Mouse (Mus musculus): ENCODE measurements at regions not wholly inside any gene's neighbourhood (a gene's known extent, or its start where the extent isn't known, plus 50 kb on each side); places are given as distances from the start of the nearest gene placed in this dataset.
"Not testable (repeated sequence)": the region's sequence is repeated elsewhere in the genome, so short reads cannot be mapped to it uniquely, and the experiment has no call there.

DNA sequence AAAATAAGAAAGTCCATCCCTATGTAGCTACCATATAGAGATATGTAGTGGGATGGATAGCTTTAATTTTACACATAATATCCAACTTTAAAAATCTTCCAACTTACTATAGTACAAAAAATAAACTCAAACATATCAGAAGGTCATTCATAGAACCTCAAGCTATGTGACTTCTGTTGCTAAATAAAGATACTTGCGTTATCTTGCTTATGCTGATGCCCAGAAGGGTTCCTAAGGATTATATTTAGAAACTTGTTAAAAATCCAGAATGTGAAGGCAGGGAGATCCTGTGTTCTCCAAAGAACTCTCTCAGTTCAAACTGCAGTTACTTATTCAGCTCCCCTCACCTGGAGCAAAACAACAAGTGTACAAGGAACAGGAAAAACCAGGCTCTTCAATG is 177.9 kb upstream of the Pcsk5 start:
- 86% methylated on average over 1 of the region's 1 CpGs for WGBS
- Histone ChIP-seq H3K27ac (replicated peaks) (no peak overlapping the region), H3K4me2 (no peak overlapping the region), H3K4me3 (replicated peaks) (no peak overlapping the region), H3K9me3 (replicated peaks) (no peaks in the 10 kb centered on the region), H3K4me1 (no peaks in the 10 kb centered on the region), H3K36me3 (no peaks in the 10 kb centered on the region), H3K27me3 (replicated peaks) (no peaks in the 10 kb centered on the region), H3K9ac (replicated peaks) (no peak overlapping the region)
- ATAC-seq (ENCODE audit: low FRiP score), result no peak

DNA sequence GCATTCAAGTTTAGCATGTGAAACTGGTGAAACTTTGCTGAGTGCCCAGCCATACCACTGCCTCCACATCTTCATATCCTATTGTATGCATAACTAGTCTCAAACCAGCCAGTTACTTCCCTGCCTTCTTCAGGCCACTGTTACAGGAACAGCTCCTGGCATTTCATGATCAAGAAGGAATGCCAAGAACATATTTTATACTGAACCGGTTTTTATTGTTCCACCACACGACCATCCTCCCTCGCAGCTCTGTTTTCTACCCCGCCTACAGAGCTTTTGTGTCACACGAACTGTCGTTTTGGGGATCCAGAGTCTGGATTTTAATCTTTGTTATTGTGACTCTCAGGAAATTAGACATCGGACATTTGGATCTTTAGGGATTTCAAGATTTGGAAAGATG is 174.6 kb upstream of the Pcsk5 start:
- Histone ChIP-seq H3K4me2 (no peak overlapping the region), H3K36me3 (no peaks in the 10 kb centered on the region), H3K4me3 (replicated peaks) (no peak overlapping the region), H3K4me1 (no peaks in the 10 kb centered on the region), H3K9me3 (replicated peaks) (no peaks in the 10 kb centered on the region), H3K9ac (replicated peaks) (no peak overlapping the region), H3K27ac (replicated peaks) (no peak overlapping the region), H3K27me3 (replicated peaks) (no peaks in the 10 kb centered on the region)
- 76% methylated on average over 7 of the region's 7 CpGs for WGBS
- no peak for ATAC-seq (ENCODE audit: low FRiP score)

DNA sequence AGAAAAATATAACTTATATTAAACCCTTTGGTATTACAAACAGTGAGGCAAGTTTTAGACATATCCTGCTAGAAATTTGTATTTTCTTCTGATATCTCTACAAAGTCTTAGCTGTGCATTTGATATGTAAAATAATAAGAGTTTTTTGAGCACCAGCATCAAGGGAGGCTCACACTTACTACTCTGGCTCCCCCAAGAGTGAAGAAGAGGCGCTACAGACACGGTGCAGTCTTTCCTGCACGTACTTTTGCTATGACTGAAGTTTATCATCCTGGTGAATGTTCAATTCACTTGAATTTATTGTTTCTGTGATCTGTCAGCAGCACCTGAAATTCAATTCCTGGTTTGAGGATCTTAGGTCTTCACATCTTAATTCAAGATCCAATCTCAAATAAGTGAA is 160.1 kb upstream of the Pcsk5 start:
- Histone ChIP-seq H3K9me3 (replicated peaks) (no peaks in the 10 kb centered on the region), H3K4me3 (replicated peaks) (no peak overlapping the region), H3K9ac (replicated peaks) (no peak overlapping the region), H3K27me3 (replicated peaks) (no peaks in the 10 kb centered on the region), H3K36me3 (no peaks in the 10 kb centered on the region), H3K4me2 (no peak overlapping the region), H3K4me1 (no peaks in the 10 kb centered on the region), H3K27ac (replicated peaks) (no peak overlapping the region)
- ATAC-seq (ENCODE audit: low FRiP score), result no peak
- WGBS, result 94% methylated on average over 3 of the region's 3 CpGs

DNA sequence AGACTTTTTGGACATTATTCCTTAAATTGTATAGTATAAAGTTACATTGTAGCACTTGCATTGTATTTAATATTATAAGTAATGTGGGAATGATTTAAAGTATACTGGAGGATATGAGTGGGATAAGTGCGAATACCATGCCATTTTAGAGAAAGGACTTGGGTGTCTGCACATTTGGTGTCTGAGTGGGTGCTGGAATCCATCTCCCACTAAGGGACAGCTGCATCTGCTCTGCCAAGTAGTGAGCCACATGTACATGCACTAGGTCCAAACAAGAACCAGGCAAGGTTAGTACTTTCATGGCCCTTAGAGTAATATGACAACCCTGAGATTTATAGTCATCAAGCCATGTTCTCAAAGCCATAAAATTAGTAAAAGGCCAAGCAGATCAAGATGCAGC is 146.0 kb upstream of the Pcsk5 start:
- Histone ChIP-seq H3K9ac (replicated peaks) (no peak overlapping the region), H3K9me3 (replicated peaks) (no peaks in the 10 kb centered on the region), H3K36me3 (no peaks in the 10 kb centered on the region), H3K4me1 (no peaks in the 10 kb centered on the region), H3K27ac (replicated peaks) (no peak overlapping the region), H3K4me3 (replicated peaks) (no peak overlapping the region), H3K4me2 (no peak overlapping the region), H3K27me3 (replicated peaks) (no peaks in the 10 kb centered on the region)
- no peak for ATAC-seq (ENCODE audit: low FRiP score)
- WGBS, result 90% methylated on average over 1 of the region's 1 CpGs

DNA sequence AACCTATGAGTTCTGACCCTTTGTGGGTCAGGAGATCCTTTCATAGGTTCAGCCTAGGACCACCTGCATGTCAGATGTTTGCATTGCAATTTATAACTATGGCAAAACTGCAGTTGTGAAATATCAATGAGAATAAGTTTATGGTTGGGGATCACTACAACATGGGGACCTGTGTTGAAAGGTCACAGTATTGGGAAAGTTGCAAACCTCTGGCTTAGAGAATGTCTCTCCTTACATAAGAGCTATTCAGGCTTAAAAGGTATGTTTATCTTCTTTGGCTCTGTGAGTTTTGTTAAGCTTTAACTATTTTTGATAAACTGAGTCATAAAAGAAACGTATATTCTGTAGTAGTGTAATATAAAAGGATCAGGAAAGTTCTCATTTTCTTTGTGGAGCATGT is 128.1 kb upstream of the Pcsk5 start:
- Histone ChIP-seq H3K9me3 (replicated peaks) (no peaks in the 10 kb centered on the region), H3K27me3 (replicated peaks) (no peaks in the 10 kb centered on the region), H3K4me3 (replicated peaks) (no peak overlapping the region), H3K36me3 (no peaks in the 10 kb centered on the region), H3K4me2 (no peak overlapping the region), H3K4me1 (no peaks in the 10 kb centered on the region), H3K9ac (replicated peaks) (no peak overlapping the region), H3K27ac (replicated peaks) (no peak overlapping the region)
- ATAC-seq (ENCODE audit: low FRiP score), result no peak
- 82% methylated on average over 1 of the region's 1 CpGs for WGBS

DNA sequence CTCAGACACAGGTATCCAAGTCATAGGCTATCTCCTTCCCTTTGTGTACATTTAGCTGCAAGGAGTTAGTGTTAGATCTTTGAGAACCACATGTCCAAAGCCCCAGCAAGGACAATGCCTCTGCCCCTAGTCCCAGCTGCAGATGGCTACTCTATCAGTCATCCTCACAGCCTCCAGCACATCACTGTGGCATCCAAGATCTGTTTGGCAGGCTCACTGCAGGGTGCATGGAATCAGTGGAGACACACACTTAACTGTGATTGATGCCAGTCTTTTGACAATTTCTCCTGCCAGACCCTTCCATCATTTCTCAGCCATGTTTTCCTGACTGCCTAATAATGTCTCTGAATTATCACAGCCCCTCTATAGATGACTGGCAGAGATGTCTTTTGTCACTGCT is 121.0 kb upstream of the Pcsk5 start:
- no peak overlapping the region for H3K4me2 ChIP-seq
- no peaks in the 10 kb centered on the region for H3K9me3 ChIP-seq (replicated peaks)
- H3K4me1 ChIP-seq, result no peaks in the 10 kb centered on the region
- no peaks in the 10 kb centered on the region for H3K36me3 ChIP-seq
- no peak for ATAC-seq (ENCODE audit: low FRiP score)
- H3K4me3 ChIP-seq (replicated peaks), result no peak overlapping the region
- no peak overlapping the region for H3K27ac ChIP-seq (replicated peaks)
- H3K27me3 ChIP-seq (replicated peaks), result no peaks in the 10 kb centered on the region
- no peak overlapping the region for H3K9ac ChIP-seq (replicated peaks)

DNA sequence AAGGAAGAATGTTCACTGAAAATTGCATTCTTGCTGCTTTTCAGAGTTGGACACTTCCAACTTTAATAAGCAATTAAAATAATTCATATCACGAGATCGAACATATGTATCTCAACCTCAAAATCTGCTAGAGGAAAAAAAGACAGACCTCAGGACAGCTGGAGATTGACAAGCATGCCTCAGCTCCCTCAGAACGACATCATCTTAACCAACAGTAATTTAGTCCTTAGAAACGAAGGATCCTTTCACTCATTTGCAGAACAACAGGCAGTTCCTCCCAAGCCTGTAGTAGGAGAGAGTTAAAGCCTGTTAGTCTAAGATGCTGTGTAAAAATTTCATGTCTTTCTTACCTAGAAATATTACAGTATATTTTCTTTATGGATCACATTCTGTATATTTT is 95.2 kb upstream of the Pcsk5 start:
- Histone ChIP-seq H3K27ac (replicated peaks) (no peak overlapping the region), H3K9me3 (replicated peaks) (no peaks in the 10 kb centered on the region), H3K9ac (replicated peaks) (no peak overlapping the region), H3K4me3 (replicated peaks) (no peak overlapping the region), H3K36me3 (no peaks in the 10 kb centered on the region), H3K27me3 (replicated peaks) (no peaks in the 10 kb centered on the region), H3K4me1 (no peaks in the 10 kb centered on the region), H3K4me2 (no peak overlapping the region)
- 66% methylated on average over 4 of the region's 4 CpGs for WGBS
- ATAC-seq (ENCODE audit: low FRiP score), result no peak

DNA sequence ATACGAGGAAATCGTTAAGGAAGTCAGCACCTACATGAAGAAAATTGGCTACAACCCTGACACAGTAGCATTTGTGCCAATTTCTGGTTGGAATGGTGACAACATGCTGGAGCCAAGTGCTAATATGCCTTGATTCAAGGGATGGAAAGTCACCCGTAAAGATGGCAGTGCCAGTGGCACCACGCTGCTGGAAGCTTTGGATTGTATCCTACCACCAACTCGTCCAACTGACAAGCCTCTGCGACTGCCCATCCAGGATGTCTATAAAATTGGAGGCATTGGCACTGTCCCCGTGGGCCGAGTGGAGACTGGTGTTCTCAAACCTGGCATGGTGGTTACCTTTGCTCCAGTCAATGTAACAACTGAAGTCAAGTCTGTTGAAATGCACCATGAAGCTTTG is 89.7 kb upstream of the Pcsk5 start:
- not testable (repeated sequence) for ATAC-seq (ENCODE audit: low FRiP score); H3K4me3 ChIP-seq (replicated peaks); H3K4me2 ChIP-seq; H3K27me3 ChIP-seq (replicated peaks); H3K27ac ChIP-seq (replicated peaks); H3K4me1 ChIP-seq; H3K36me3 ChIP-seq; H3K9me3 ChIP-seq (replicated peaks); H3K9ac ChIP-seq (replicated peaks)
- WGBS, result 88% methylated on average over 8 of the region's 8 CpGs

DNA sequence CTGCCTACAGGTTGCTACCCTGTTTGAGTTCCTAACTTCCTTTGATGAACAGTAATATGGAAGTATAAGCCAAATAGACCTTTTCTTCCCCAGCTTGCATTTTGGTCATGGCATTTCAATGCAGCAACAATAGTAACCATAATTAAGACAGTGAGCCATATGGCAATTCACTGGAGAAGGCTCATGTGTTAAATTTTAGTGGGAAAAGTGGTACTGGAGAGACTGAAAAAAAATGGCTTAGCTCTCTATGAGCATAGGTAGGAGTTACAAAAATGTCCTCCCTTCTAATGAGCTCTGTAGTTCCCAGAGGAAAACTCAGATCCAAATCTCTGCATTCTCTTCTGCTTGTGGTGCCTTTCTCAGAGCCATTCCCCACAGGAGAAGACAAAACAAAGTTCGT is 70.1 kb upstream of the Pcsk5 start:
- Histone ChIP-seq H3K27ac (replicated peaks) (no peak overlapping the region), H3K36me3 (no peaks in the 10 kb centered on the region), H3K9me3 (replicated peaks) (no peaks in the 10 kb centered on the region), H3K4me1 (no peaks in the 10 kb centered on the region), H3K4me3 (replicated peaks) (no peak overlapping the region), H3K4me2 (no peak overlapping the region), H3K27me3 (replicated peaks) (no peaks in the 10 kb centered on the region), H3K9ac (replicated peaks) (no peak overlapping the region)
- WGBS, result 90% methylated on average over 1 of the region's 1 CpGs
- no peak for ATAC-seq (ENCODE audit: low FRiP score)

DNA sequence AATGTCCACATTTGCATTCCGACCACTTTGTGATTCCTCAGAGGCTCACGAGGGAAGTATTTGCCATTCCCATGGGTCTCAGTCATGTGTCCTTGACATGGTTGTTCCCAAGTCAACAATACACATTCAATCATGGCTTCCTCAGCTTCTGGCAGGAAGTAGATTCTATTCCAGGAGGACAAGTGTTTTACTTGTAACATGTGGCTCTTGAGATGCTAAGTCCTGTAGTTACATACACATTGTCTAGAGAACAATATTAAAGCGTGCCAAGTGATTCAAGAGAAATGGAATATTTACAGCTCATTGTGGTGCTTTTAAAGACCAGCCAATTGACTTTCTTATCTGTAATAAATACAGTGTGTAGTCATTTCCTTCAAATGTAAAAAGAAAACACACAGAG is 66.7 kb upstream of the Pcsk5 start:
- H3K27ac ChIP-seq (replicated peaks), result no peak overlapping the region
- no peak overlapping the region for H3K9ac ChIP-seq (replicated peaks)
- H3K4me1 ChIP-seq, result no peaks in the 10 kb centered on the region
- H3K27me3 ChIP-seq (replicated peaks), result no peaks in the 10 kb centered on the region
- 79% methylated on average over 3 of the region's 3 CpGs for WGBS
- ATAC-seq (ENCODE audit: low FRiP score), result no peak
- no peaks in the 10 kb centered on the region for H3K36me3 ChIP-seq
- H3K4me3 ChIP-seq (replicated peaks), result no peak overlapping the region
- no peaks in the 10 kb centered on the region for H3K9me3 ChIP-seq (replicated peaks)
- no peak overlapping the region for H3K4me2 ChIP-seq

DNA sequence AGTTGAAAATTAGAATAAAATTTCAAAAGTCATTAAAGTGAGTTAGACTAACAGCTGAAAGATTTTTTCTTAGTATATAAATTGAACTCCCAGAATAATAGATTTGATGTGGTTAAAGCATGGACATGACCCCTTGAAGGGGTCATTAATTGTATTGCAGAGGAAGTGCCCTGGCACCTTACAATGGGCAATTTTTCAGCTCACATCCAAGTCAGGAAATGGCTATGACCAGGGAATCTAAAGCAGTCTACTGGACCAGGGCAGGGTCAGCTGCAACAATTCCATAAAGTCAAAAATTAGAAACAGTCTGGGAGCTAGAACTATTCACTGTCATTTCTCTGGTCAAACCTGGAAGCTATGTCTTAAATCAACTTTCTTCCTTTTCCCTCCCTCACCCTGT is 55.2 kb upstream of the Pcsk5 start:
- H3K27me3 ChIP-seq (replicated peaks), result no peaks in the 10 kb centered on the region
- no peak overlapping the region for H3K27ac ChIP-seq (replicated peaks)
- H3K4me1 ChIP-seq, result no peaks in the 10 kb centered on the region
- no peaks in the 10 kb centered on the region for H3K9me3 ChIP-seq (replicated peaks)
- no peak overlapping the region for H3K4me2 ChIP-seq
- H3K36me3 ChIP-seq, result no peaks in the 10 kb centered on the region
- H3K4me3 ChIP-seq (replicated peaks), result no peak overlapping the region
- ATAC-seq (ENCODE audit: low FRiP score), result no peak
- H3K9ac ChIP-seq (replicated peaks), result no peak overlapping the region
